Mouse (Mus musculus): ENCODE data around the gene Ccdc80. TPM values are rescaled to one million over a fixed set of nuclear protein-coding genes. Genes with fewer than 3 reads are reported as not detected.

Gene Ccdc80
- polyA plus RNA-seq, 1 experiment from 2014 or later: 7.3 TPM

- Histone ChIP-seq H3K4me2 (no peak overlapping the region), H3K4me3 (no peak overlapping the region), H3K27me3 (no peaks in the 10 kb centered on the region), H3K27ac (no peak overlapping the region; the same call in 1 of the 2 replicates), H3K36me3 (ENCODE audit: poor library complexity, severe bottlenecking) (no peaks in the 10 kb centered on the region), H3K4me1 (peaks cover 6% of the 10 kb centered on the region; the same call in 1 of the 2 replicates), H3K9ac (no peak overlapping the region), H3K9me3 (replicated peaks) (no peaks in the 10 kb centered on the region)
- WGBS: 69% methylated on average over 5 of the region's 5 CpGs
- ATAC-seq: no peak
These were observed 27.7 kb downstream of the Ccdc80 start for GRCm38 (mm10) chr16:45120844-45121425.

GRCm38 (mm10) chr16:45122571-45122970 lies 29.4 kb downstream of the Ccdc80 start:
- Histone ChIP-seq H3K36me3 (ENCODE audit: poor library complexity, severe bottlenecking) (no peaks in the 10 kb centered on the region), H3K9me3 (replicated peaks) (no peaks in the 10 kb centered on the region), H3K4me3 (no peak overlapping the region), H3K9ac (no peak overlapping the region), H3K27ac (no peak overlapping the region), H3K4me2 (no peak overlapping the region), H3K27me3 (no peaks in the 10 kb centered on the region), H3K4me1 (peaks cover 6% of the 10 kb centered on the region; the same call in 1 of the 2 replicates)
- no peak for ATAC-seq
- 71% methylated on average over 5 of the region's 5 CpGs for whole genome bisulfite sequencing

GRCm38 (mm10) chr16:45124230-45125203 lies 31.3 kb downstream of the Ccdc80 start:
- 74% methylated on average over 9 of the region's 9 CpGs for WGBS
- peaks cover 6% of the 10 kb centered on the region; the same call in 1 of the 2 replicates for H3K4me1 ChIP-seq
- H3K4me3 ChIP-seq: no peak overlapping the region
- no peak overlapping the region for H3K27ac ChIP-seq
- no peaks in the 10 kb centered on the region for H3K36me3 ChIP-seq (ENCODE audit: poor library complexity, severe bottlenecking)
- no peaks in the 10 kb centered on the region for H3K9me3 ChIP-seq (replicated peaks)
- no peaks in the 10 kb centered on the region for H3K27me3 ChIP-seq
- no peak overlapping the region for H3K4me2 ChIP-seq
- no peak overlapping the region for H3K9ac ChIP-seq
- no peak for ATAC-seq

GRCm38 (mm10) chr16:45127936-45128710 lies 34.9 kb downstream of the Ccdc80 start:
- no peak overlapping the region for H3K9ac ChIP-seq
- H3K36me3 ChIP-seq (ENCODE audit: poor library complexity, severe bottlenecking): no peaks in the 10 kb centered on the region
- no peak for ATAC-seq
- no peak overlapping the region for H3K4me3 ChIP-seq
- no peaks in the 10 kb centered on the region for H3K9me3 ChIP-seq (replicated peaks)
- no peak overlapping the region for H3K27ac ChIP-seq
- H3K4me2 ChIP-seq: no peak overlapping the region
- H3K4me1 ChIP-seq: no peaks in the 10 kb centered on the region
- 85% methylated on average over 2 of the region's 2 CpGs for WGBS
- H3K27me3 ChIP-seq: no peaks in the 10 kb centered on the region

GRCm38 (mm10) chr16:45141711-45142110 lies 48.5 kb downstream of the Ccdc80 start:
- Histone ChIP-seq H3K4me1 (no peaks in the 10 kb centered on the region), H3K9ac (no peak overlapping the region), H3K9me3 (replicated peaks) (no peaks in the 10 kb centered on the region), H3K27ac (no peak overlapping the region), H3K4me3 (no peak overlapping the region), H3K4me2 (no peak overlapping the region), H3K36me3 (ENCODE audit: poor library complexity, severe bottlenecking) (peaks cover 72% of the 10 kb centered on the region), H3K27me3 (no peaks in the 10 kb centered on the region)
- 96% methylated on average over 5 of the region's 5 CpGs for WGBS
- ATAC-seq: no peak

- Histone ChIP-seq H3K4me2 (no peak overlapping the region), H3K4me1 (no peaks in the 10 kb centered on the region), H3K9me3 (replicated peaks) (no peaks in the 10 kb centered on the region), H3K27ac (no peak overlapping the region), H3K36me3 (ENCODE audit: poor library complexity, severe bottlenecking) (peaks cover 79% of the 10 kb centered on the region), H3K4me3 (no peak overlapping the region), H3K27me3 (no peaks in the 10 kb centered on the region), H3K9ac (no peak overlapping the region)
- no peak for ATAC-seq
- WGBS: 97% methylated on average over 5 of the region's 5 CpGs
These were observed 49.4 kb downstream of the Ccdc80 start for GRCm38 (mm10) chr16:45142565-45142964.

- 94% methylated on average over 6 of the region's 6 CpGs for WGBS
- Histone ChIP-seq H3K36me3 (ENCODE audit: poor library complexity, severe bottlenecking) (peaks cover 77% of the 10 kb centered on the region), H3K9me3 (replicated peaks) (no peaks in the 10 kb centered on the region), H3K27ac (no peak overlapping the region), H3K4me2 (no peak overlapping the region), H3K27me3 (no peaks in the 10 kb centered on the region), H3K4me3 (no peak overlapping the region), H3K4me1 (no peaks in the 10 kb centered on the region), H3K9ac (no peak overlapping the region)
- ATAC-seq: no peak
These were observed 51.9 kb downstream of the Ccdc80 start for GRCm38 (mm10) chr16:45145119-45145518.

- H3K4me1 ChIP-seq: no peaks in the 10 kb centered on the region
- H3K4me2 ChIP-seq: no peak overlapping the region
- H3K4me3 ChIP-seq: no peak overlapping the region
- WGBS: 93% methylated on average over 10 of the region's 10 CpGs
- no peaks in the 10 kb centered on the region for H3K27me3 ChIP-seq
- no peak overlapping the region for H3K9ac ChIP-seq
- peaks cover 69% of the 10 kb centered on the region for H3K36me3 ChIP-seq (ENCODE audit: poor library complexity, severe bottlenecking)
- no peak overlapping the region for H3K27ac ChIP-seq
- ATAC-seq: no peak
- H3K9me3 ChIP-seq (replicated peaks): no peaks in the 10 kb centered on the region
These were observed 55.4 kb downstream of the Ccdc80 start for GRCm38 (mm10) chr16:45148488-45149082.

- 89% methylated on average over 3 of the region's 3 CpGs for WGBS
- H3K27me3 ChIP-seq: no peaks in the 10 kb centered on the region
- H3K9ac ChIP-seq: no peak overlapping the region
These were observed 61.6 kb downstream of the Ccdc80 start for GRCm38 (mm10) chr16:45154741-45155250.

GRCm38 (mm10) chr16:45158136-45158521 lies 64.9 kb downstream of the Ccdc80 start:
- WGBS: under 1% methylated on average over 20 of the region's 20 CpGs
- Histone ChIP-seq H3K4me1 (peaks cover 30% of the 10 kb centered on the region), H3K27ac (peak overlapping the region; percentile 93), H3K36me3 (ENCODE audit: poor library complexity, severe bottlenecking) (peaks cover 17% of the 10 kb centered on the region), H3K9ac (peak overlapping the region; percentile 91), H3K4me3 (peak overlapping the region; percentile 77), H3K9me3 (replicated peaks) (no peaks in the 10 kb centered on the region), H3K4me2 (peak overlapping the region; percentile 72), H3K27me3 (no peaks in the 10 kb centered on the region)
- peak; percentile 78 for ATAC-seq

More at GRCm38 (mm10) chr16:45154741-45155250, 61.6 kb downstream of the Ccdc80 start:
- H3K4me2 ChIP-seq: no peak overlapping the region
- peaks cover 21% of the 10 kb centered on the region for H3K4me1 ChIP-seq
- no peak overlapping the region for H3K27ac ChIP-seq
- H3K4me3 ChIP-seq: no peak overlapping the region
- ATAC-seq: no peak
- no peaks in the 10 kb centered on the region for H3K9me3 ChIP-seq (replicated peaks)
- peaks cover 38% of the 10 kb centered on the region for H3K36me3 ChIP-seq (ENCODE audit: poor library complexity, severe bottlenecking)

GRCm38 (mm10) chr16:45158522-45159388 lies 65.6 kb downstream of the Ccdc80 start, which contains the start of the genes Slc35a5 and Atg3:
TSS of gene Slc35a5 (minus strand) at chr16:45158706.
TSS of gene Atg3 (plus strand) at chr16:45158785.
- H3K9ac ChIP-seq: peak within 1 kb of the TSS; percentile 91
- ATAC-seq: peak; percentile 99
- 0% methylated on average over 57 of the region's 64 CpGs for WGBS
- H3K9me3 ChIP-seq (replicated peaks): no peaks in the 10 kb centered on the region
- peaks cover 17% of the 10 kb centered on the region for H3K36me3 ChIP-seq (ENCODE audit: poor library complexity, severe bottlenecking)
- H3K4me3 ChIP-seq: peak within 1 kb of the TSS; percentile 77
- H3K27ac ChIP-seq: peak within 1 kb of the TSS; percentile 93
- no peaks in the 10 kb centered on the region for H3K27me3 ChIP-seq
- peak within 1 kb of the TSS; percentile 78 for H3K4me2 ChIP-seq
- peaks cover 35% of the 10 kb centered on the region for H3K4me1 ChIP-seq

All from forebrain, embryonic 13.5 days (tissue).